Mouse (Mus musculus) layer of hippocampus, adult 8-10 months (tissue): ENCODE results near the gene Actr8. TPM values are rescaled to one million over a fixed set of nuclear protein-coding genes. Genes with fewer than 3 reads are reported as not detected.

Experiments
- DNase-seq, 2 experiments: peaks; one replicate each; pipeline ENCODE4 v3.0.0; 2022; ENCODE audit warnings: low spot score in 2 of 2
- microRNA-seq, 2 experiments: library from miRNA; unstranded; fragments of <30 nt; microRNA quantifications; one replicate each; pipeline ENCODE4 v1.2.0; 2022
- total RNA-seq, 4 experiments: library from RNA; stranded (reverse); gene quantifications; 2 replicates each; pipeline ENCODE4 v1.2.4; 2022

Gene Actr8
- total RNA-seq, 4 experiments from 2014 or later = 73.8 to 101 (median 90.1) TPM

GRCm38 (mm10) chr14:30033405-30033804 is 55.3 kb downstream of the Actr8 start:
- DNase-seq = no peak

GRCm38 (mm10) chr14:30038431-30038830 is 60.3 kb downstream of the Actr8 start:
- DNase-seq = peak; percentile 39 to 43

- no peak for DNase-seq
Observed at GRCm38 (mm10) chr14:30039413-30039812, 61.3 kb downstream of the Actr8 start.

- DNase-seq = no peak
Observed at GRCm38 (mm10) chr14:30041836-30042235, 63.7 kb downstream of the Actr8 start.

- no peak for DNase-seq
Observed at GRCm38 (mm10) chr14:30043356-30043940, 65.3 kb downstream of the Actr8 start.

- DNase-seq = no peak
Observed at GRCm38 (mm10) chr14:30045239-30045638, 67.1 kb downstream of the Actr8 start.

- DNase-seq = no peak
Observed at GRCm38 (mm10) chr14:30045704-30046220, 67.6 kb downstream of the Actr8 start.

- DNase-seq = no peak
Observed at GRCm38 (mm10) chr14:30046976-30047375, 68.8 kb downstream of the Actr8 start.

- DNase-seq = no peak
Observed at GRCm38 (mm10) chr14:30048049-30048448, 69.9 kb downstream of the Actr8 start.

GRCm38 (mm10) chr14:30050280-30050679 is 72.1 kb downstream of the Actr8 start:
- no peak for DNase-seq

GRCm38 (mm10) chr14:30054922-30055321 is 76.8 kb downstream of the Actr8 start:
- no peak for DNase-seq

Small RNAs within 50 kb of the gene (microRNA-seq; reads per million reads assigned to microRNA genes)
- gene Mir6947 = 0 to 0.25 reads per million in 2 experiments

Other genes starting within 250 kb of the Actr8 start
- gene Selenok, start 10.0 kb upstream of the Actr8 start, total RNA-seq = 100 to 1,000 TPM; 103 to 115 (median 108) TPM
- 1 to 10 TPM; 1.1 to 1.7 (median 1.4) TPM for gene Il17rb, start 30.6 kb downstream of the Actr8 start, total RNA-seq
- gene Chdh, start 30.7 kb downstream of the Actr8 start, total RNA-seq = 1 to 10 TPM; 2.5 to 3.4 (median 3.1) TPM